Mouse (Mus musculus) kidney, adult 2 months (tissue): ENCODE data around the gene Gls.

Experiments
- CTCF ChIP-seq: fragments of 200-500 bp; conservative IDR thresholded peaks from 2 replicates; pipeline ENCODE4 v1.5.1; 2011; ENCODE audit warnings: low read depth, mild to moderate bottlenecking, control low read depth, low read length, moderate library complexity, mixed read lengths; ENCODE audit not compliant: insufficient read depth, insufficient read length
- POLR2A ChIP-seq: fragments of 200-500 bp; IDR thresholded peaks from one replicate; pipeline ENCODE4 v1.6.1; 2011; ENCODE audit warnings: low read depth, low read length, control low read depth

DNA sequence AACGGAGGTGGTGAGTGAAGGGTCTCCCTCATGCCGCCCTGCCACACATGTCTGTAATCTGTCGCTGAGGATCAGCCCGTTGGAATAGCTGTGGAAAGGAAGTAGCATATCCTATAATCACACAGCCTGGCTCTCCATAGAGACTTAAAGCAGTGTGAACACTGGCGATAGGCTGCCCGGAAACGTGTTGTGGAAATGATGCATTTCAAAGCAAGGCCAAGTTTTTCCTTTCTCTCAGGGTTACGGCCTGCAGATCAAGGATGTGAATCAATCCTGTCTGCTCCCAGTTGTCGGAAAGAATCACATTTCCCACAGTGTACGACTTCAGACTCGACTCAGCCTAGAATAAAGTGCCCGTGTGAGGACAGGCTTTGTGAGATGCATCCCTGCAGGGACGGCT is 80.7 kb downstream of the Gls start:
- TF ChIP-seq CTCF (no peak), POLR2A (no peak)
